Mouse (Mus musculus): Measurements from ENCODE around the gene Fstl4. TPM values are rescaled to one million over a fixed set of nuclear protein-coding genes. Genes with fewer than 3 reads are reported as not detected.

The Fstl4 gene
- total and polyA plus RNA-seq, 2 experiments = under 0.01 TPM; not detected in 1

- no peaks in the 10 kb centered on the region for H3K4me1 ChIP-seq (ENCODE audit: control insufficient read depth, insufficient read depth, low read length)
- no peak overlapping the region for H3K9ac ChIP-seq (ENCODE audit: low read depth, low read length)
- DNase-seq (ENCODE audit: extremely low read depth, low read depth, low spot score) = no peak
- H3K79me2 ChIP-seq (ENCODE audit: control insufficient read depth, insufficient read depth, low read length) = no peaks in the 10 kb centered on the region
- no peaks in the 10 kb centered on the region for H3K36me3 ChIP-seq (ENCODE audit: control insufficient read depth, insufficient read depth, low read length)
- no peak overlapping the region for H3K4me3 ChIP-seq (ENCODE audit: insufficient read depth, low read depth, low read length)
- H3K27me3 ChIP-seq (ENCODE audit: control insufficient read depth, insufficient read depth, low read length) = no peaks in the 10 kb centered on the region
- TF ChIP-seq CTCF (IDR thresholded peaks at IDR 0.05; ENCODE audit: low read depth, low read length) (no peak), POLR2A (IDR thresholded peaks at IDR 0.05; ENCODE audit: extremely low read depth, insufficient read depth, low read length) (no peak)
- no peak overlapping the region for H3K27ac ChIP-seq (replicated peaks; ENCODE audit: insufficient read depth, low read depth, low read length)
- 71% methylated on average over 1 of the region's 1 CpGs for WGBS
These were observed 307.2 kb downstream of the Fstl4 start for GRCm38 (mm10) chr11:53071602-53072001.

GRCm38 (mm10) chr11:53077641-53078040 is 313.2 kb downstream of the Fstl4 start:
- no peak overlapping the region for H3K9ac ChIP-seq (ENCODE audit: low read depth, low read length)

GRCm38 (mm10) chr11:53078419-53079334 is 314.2 kb downstream of the Fstl4 start:
- TF ChIP-seq POLR2A (IDR thresholded peaks at IDR 0.05; ENCODE audit: extremely low read depth, insufficient read depth, low read length) (no peak), CTCF (IDR thresholded peaks at IDR 0.05; ENCODE audit: low read depth, low read length) (no peak)
- 65% methylated on average over 7 of the region's 7 CpGs for WGBS
- Histone ChIP-seq H3K9ac (ENCODE audit: low read depth, low read length) (no peak overlapping the region), H3K4me3 (ENCODE audit: insufficient read depth, low read depth, low read length) (no peak overlapping the region), H3K4me1 (ENCODE audit: control insufficient read depth, insufficient read depth, low read length) (no peaks in the 10 kb centered on the region), H3K27me3 (ENCODE audit: control insufficient read depth, insufficient read depth, low read length) (0 out of 2 replicates have a peak, but pooled peaks cover 3% of the 10 kb centered on the region), H3K79me2 (ENCODE audit: control insufficient read depth, insufficient read depth, low read length) (no peaks in the 10 kb centered on the region), H3K27ac (replicated peaks; ENCODE audit: insufficient read depth, low read depth, low read length) (no peak overlapping the region), H3K36me3 (ENCODE audit: control insufficient read depth, insufficient read depth, low read length) (no peaks in the 10 kb centered on the region)
- DNase-seq (ENCODE audit: extremely low read depth, low read depth, low spot score) = no peak

More at GRCm38 (mm10) chr11:53077641-53078040, 313.2 kb downstream of the Fstl4 start:
- Histone ChIP-seq H3K4me1 (ENCODE audit: control insufficient read depth, insufficient read depth, low read length) (no peaks in the 10 kb centered on the region), H3K27ac (replicated peaks; ENCODE audit: insufficient read depth, low read depth, low read length) (no peak overlapping the region), H3K4me3 (ENCODE audit: insufficient read depth, low read depth, low read length) (no peak overlapping the region), H3K79me2 (ENCODE audit: control insufficient read depth, insufficient read depth, low read length) (no peaks in the 10 kb centered on the region), H3K27me3 (ENCODE audit: control insufficient read depth, insufficient read depth, low read length) (0 out of 2 replicates have a peak, but pooled peaks cover 3% of the 10 kb centered on the region), H3K36me3 (ENCODE audit: control insufficient read depth, insufficient read depth, low read length) (no peaks in the 10 kb centered on the region)
- WGBS = 84% methylated on average over 7 of the region's 7 CpGs
- TF ChIP-seq CTCF (IDR thresholded peaks at IDR 0.05; ENCODE audit: low read depth, low read length) (no peak), POLR2A (IDR thresholded peaks at IDR 0.05; ENCODE audit: extremely low read depth, insufficient read depth, low read length) (no peak)
- DNase-seq (ENCODE audit: extremely low read depth, low read depth, low spot score) = no peak

- DNase-seq (ENCODE audit: extremely low read depth, low read depth, low spot score) = no peak
- TF ChIP-seq CTCF (IDR thresholded peaks at IDR 0.05; ENCODE audit: low read depth, low read length) (no peak), POLR2A (IDR thresholded peaks at IDR 0.05; ENCODE audit: extremely low read depth, insufficient read depth, low read length) (no peak)
- WGBS = 61% methylated on average over 6 of the region's 6 CpGs
These were observed 316.9 kb downstream of the Fstl4 start for GRCm38 (mm10) chr11:53081310-53081709.

GRCm38 (mm10) chr11:53085367-53085766 is 320.9 kb downstream of the Fstl4 start:
- H3K9ac ChIP-seq (ENCODE audit: low read depth, low read length) = no peak overlapping the region
- 53% methylated on average over 6 of the region's 6 CpGs for WGBS
- H3K4me3 ChIP-seq (ENCODE audit: insufficient read depth, low read depth, low read length) = no peak overlapping the region
- DNase-seq (ENCODE audit: extremely low read depth, low read depth, low spot score) = no peak
- H3K79me2 ChIP-seq (ENCODE audit: control insufficient read depth, insufficient read depth, low read length) = no peaks in the 10 kb centered on the region
- TF ChIP-seq POLR2A (IDR thresholded peaks at IDR 0.05; ENCODE audit: extremely low read depth, insufficient read depth, low read length) (no peak), CTCF (IDR thresholded peaks at IDR 0.05; ENCODE audit: low read depth, low read length) (no peak)
- H3K36me3 ChIP-seq (ENCODE audit: control insufficient read depth, insufficient read depth, low read length) = no peaks in the 10 kb centered on the region
- no peak overlapping the region for H3K27ac ChIP-seq (replicated peaks; ENCODE audit: insufficient read depth, low read depth, low read length)
- no peaks in the 10 kb centered on the region for H3K4me1 ChIP-seq (ENCODE audit: control insufficient read depth, insufficient read depth, low read length)
- no peaks in the 10 kb centered on the region for H3K27me3 ChIP-seq (ENCODE audit: control insufficient read depth, insufficient read depth, low read length)

More at GRCm38 (mm10) chr11:53081310-53081709, 316.9 kb downstream of the Fstl4 start:
- H3K36me3 ChIP-seq (ENCODE audit: control insufficient read depth, insufficient read depth, low read length) = no peaks in the 10 kb centered on the region
- H3K4me1 ChIP-seq (ENCODE audit: control insufficient read depth, insufficient read depth, low read length) = no peaks in the 10 kb centered on the region
- no peak overlapping the region for H3K4me3 ChIP-seq (ENCODE audit: insufficient read depth, low read depth, low read length)
- no peak overlapping the region for H3K9ac ChIP-seq (ENCODE audit: low read depth, low read length)
- H3K27ac ChIP-seq (replicated peaks; ENCODE audit: insufficient read depth, low read depth, low read length) = no peak overlapping the region
- 0 out of 2 replicates have a peak, but pooled peaks cover 3% of the 10 kb centered on the region for H3K27me3 ChIP-seq (ENCODE audit: control insufficient read depth, insufficient read depth, low read length)
- no peaks in the 10 kb centered on the region for H3K79me2 ChIP-seq (ENCODE audit: control insufficient read depth, insufficient read depth, low read length)

Data from liver, adult 2 months (tissue).